Mouse (Mus musculus) embryo, embryonic 11.5 days (tissue): ENCODE results near the gene Eif2b1.
"Not testable (repeated sequence)": the region's sequence is repeated elsewhere in the genome, so short reads cannot be mapped to it uniquely, and the experiment has no call there.

Source experiments
- DNase-seq: peaks from one replicate; pipeline ENCODE4 v3.0.0-alpha.2; 2012; ENCODE audit warnings: low read depth, low spot score

The Eif2b1 gene

GRCm38 (mm10) chr5:124550737-124551136, 28.2 kb downstream of the Eif2b1 start:
- DNase-seq = not testable (repeated sequence)

GRCm38 (mm10) chr5:124541602-124541973, 37.3 kb downstream of the Eif2b1 start:
- no peak for DNase-seq

GRCm38 (mm10) chr5:124540905-124541601, 37.9 kb downstream of the Eif2b1 start:
- DNase-seq = no peak

GRCm38 (mm10) chr5:124540383-124540786, 38.5 kb downstream of the Eif2b1 start, which contains the start of gene Tmed2:
Gene Tmed2, plus strand, starts transcription at chr5:124540695.
- peak; percentile 93 for DNase-seq

- DNase-seq = no peak
These were observed 39.0 kb downstream of the Eif2b1 start for GRCm38 (mm10) chr5:124539905-124540304.

GRCm38 (mm10) chr5:124538813-124539792, 39.8 kb downstream of the Eif2b1 start:
- no peak for DNase-seq

- DNase-seq = no peak
These were observed 42.2 kb downstream of the Eif2b1 start for GRCm38 (mm10) chr5:124536776-124537175.

GRCm38 (mm10) chr5:124535016-124535415, 43.9 kb downstream of the Eif2b1 start:
- no peak for DNase-seq

GRCm38 (mm10) chr5:124532451-124532850, 46.5 kb downstream of the Eif2b1 start:
- no peak for DNase-seq

GRCm38 (mm10) chr5:124531583-124531930, 47.4 kb downstream of the Eif2b1 start:
- no peak for DNase-seq

- DNase-seq = peak; percentile 79
These were observed 48.0 kb downstream of the Eif2b1 start, which contains the start of gene Rilpl1 for GRCm38 (mm10) chr5:124530655-124531582. Gene Rilpl1, minus strand, starts transcription at chr5:124531391.

GRCm38 (mm10) chr5:124529697-124530096, 49.2 kb downstream of the Eif2b1 start:
- DNase-seq = no peak

GRCm38 (mm10) chr5:124529191-124529651, 49.7 kb downstream of the Eif2b1 start:
- DNase-seq = no peak

GRCm38 (mm10) chr5:124528791-124529190, 50.1 kb downstream of the Eif2b1 start:
- no peak for DNase-seq

GRCm38 (mm10) chr5:124528351-124528750, 50.6 kb downstream of the Eif2b1 start:
- DNase-seq = no peak

- no peak for DNase-seq
These were observed 54.0 kb downstream of the Eif2b1 start for GRCm38 (mm10) chr5:124524943-124525342.

GRCm38 (mm10) chr5:124523032-124523431, 55.9 kb downstream of the Eif2b1 start:
- DNase-seq = no peak

GRCm38 (mm10) chr5:124521588-124521987, 57.3 kb downstream of the Eif2b1 start:
- no peak for DNase-seq
